Mouse (Mus musculus) liver, adult 2 months (tissue): ENCODE data around the gene Tbx1. TPM values are rescaled to one million over a fixed set of nuclear protein-coding genes. Genes with fewer than 3 reads are reported as not detected.

Source experiments
- DNase-seq: peaks from one replicate; pipeline ENCODE4 v3.0.0-alpha.2; 2011; ENCODE audit warnings: low read depth, low spot score; ENCODE audit errors: extremely low read depth
- H3K27ac ChIP-seq: fragments of 200-500 bp; replicated peaks from 2 replicates; pipeline ENCODE4 v1.5.1; 2012; ENCODE audit warnings: low read depth, mild to moderate bottlenecking, control low read depth, inconsistent platforms, low read length; ENCODE audit not compliant: insufficient read depth
- H3K27me3 ChIP-seq: fragments of 200-500 bp; 2 replicates; pipeline ENCODE4 v1.6.1; 2012; ENCODE audit warnings: mild to moderate bottlenecking, moderate library complexity, low read length, inconsistent platforms; ENCODE audit not compliant: control insufficient read depth, insufficient read depth
- H3K36me3 ChIP-seq: fragments of 200-500 bp; 2 replicates; pipeline ENCODE4 v1.6.1; 2012; ENCODE audit warnings: low read length, inconsistent platforms; ENCODE audit not compliant: control insufficient read depth, insufficient read depth
- H3K4me1 ChIP-seq: fragments of 200-500 bp; 2 replicates; pipeline ENCODE4 v1.6.1; 2011; ENCODE audit warnings: low read length; ENCODE audit not compliant: control insufficient read depth, insufficient read depth
- H3K4me3 ChIP-seq: fragments of 200-500 bp; 2 replicates; pipeline ENCODE4 v1.5.1; 2011; ENCODE audit warnings: low read depth, mild to moderate bottlenecking, control low read depth, low read length, moderate library complexity; ENCODE audit not compliant: insufficient read depth
- H3K79me2 ChIP-seq: fragments of 200-500 bp; 2 replicates; pipeline ENCODE4 v1.6.1; 2012; ENCODE audit warnings: inconsistent platforms, mild to moderate bottlenecking, low read length, moderate library complexity; ENCODE audit not compliant: control insufficient read depth, insufficient read depth
- H3K9ac ChIP-seq: fragments of 200-500 bp; 2 replicates; pipeline ENCODE4 v1.6.1; 2012; ENCODE audit warnings: low read depth, mild to moderate bottlenecking, control low read depth, inconsistent platforms, low read length
- CTCF ChIP-seq: fragments of 200-500 bp; IDR thresholded peaks from 2 replicates; pipeline ENCODE4 v1.5.1; 2011; ENCODE audit warnings: low read depth, low read length, control low read depth
- POLR2A ChIP-seq: fragments of 200-500 bp; IDR thresholded peaks from 2 replicates; pipeline ENCODE4 v1.6.1; 2011; ENCODE audit warnings: low read length, control low read depth; ENCODE audit not compliant: insufficient read depth; ENCODE audit errors: extremely low read depth
- WGBS: fragments of 180-500 bp; shearing (Covaris S2); methylation state at CpG from one replicate; pipeline ENCODE4 v1.1.7; 2018; 5-methylcytosine and 5-hydroxymethylcytosine counted together
- polyA plus RNA-seq: library from polyadenylated mRNA; depleted of rRNA; stranded (reverse); fragments of >200 nt; gene quantifications from 2 replicates; pipeline ENCODE4 v1.2.3, GENCODE M21; 2012; rRNA removed
- total RNA-seq: library from RNA; depleted of rRNA; stranded (reverse); fragments of >200 nt; gene quantifications from 2 replicates; pipeline ENCODE4 v1.2.3, GENCODE M21; 2014; rRNA removed

The Tbx1 gene
- not detected in 2 replicates for total RNA-seq
- polyA plus RNA-seq, result 0.02 TPM in 1 of 2 replicates, not detected in the other

DNA sequence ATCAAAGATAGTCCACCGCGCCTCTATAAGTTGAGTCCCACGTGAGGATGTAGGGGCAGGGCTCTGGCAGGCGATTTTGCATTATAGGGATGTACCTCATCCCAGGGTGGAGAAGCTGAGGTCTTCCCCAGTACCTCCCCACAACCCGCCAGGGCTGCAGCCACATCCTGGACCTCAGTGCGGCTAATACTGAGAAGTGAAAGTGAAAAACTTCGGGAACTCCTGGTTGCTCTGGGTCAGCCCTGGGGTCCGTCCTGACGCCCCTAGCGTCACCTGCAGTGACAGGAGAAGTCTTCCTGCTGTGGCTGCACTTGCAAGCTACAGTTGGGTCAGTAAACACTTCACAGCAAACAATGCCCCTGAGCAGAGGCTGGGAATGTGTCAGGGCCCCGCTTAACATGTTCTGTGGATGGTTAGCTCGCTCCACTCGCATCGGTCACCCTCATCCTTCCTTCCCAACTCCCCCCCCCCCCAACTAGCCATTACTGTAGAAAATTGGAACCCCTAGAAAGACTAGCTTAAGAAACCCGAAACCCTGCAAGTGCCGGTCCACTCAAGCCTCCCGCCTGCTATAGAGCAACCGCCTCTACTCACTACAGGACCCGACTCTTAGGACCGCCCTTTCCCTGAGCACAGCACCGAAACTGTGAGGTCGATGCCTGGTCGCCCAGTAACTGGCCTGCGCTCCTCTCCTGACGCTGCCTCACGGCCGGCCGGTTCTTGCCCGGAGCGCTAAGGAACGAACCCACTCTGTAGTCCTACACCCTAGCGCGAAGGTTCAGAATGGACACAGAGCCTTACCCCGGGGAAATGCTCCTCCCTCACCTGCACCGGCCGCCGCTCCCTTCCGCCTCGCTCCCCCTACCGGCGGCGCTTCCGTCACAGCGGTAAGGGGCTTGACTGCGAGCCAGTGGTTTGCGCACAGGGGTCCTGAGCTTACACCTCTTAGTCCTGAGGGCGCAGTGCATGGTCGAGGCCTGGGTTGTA lies at the start of gene Tbx1:
TSS of gene Tbx1 (minus strand) at position 868 of the 987 bp plus-strand sequence.
- Histone ChIP-seq H3K27me3 (peaks cover 28% of the 10 kb centered on the region), H3K4me1 (0 out of 2 replicates have a peak, but pooled peaks cover 2% of the 10 kb centered on the region), H3K4me3 (peak within 1 kb of the TSS; percentile 55), H3K79me2 (no peaks in the 10 kb centered on the region), H3K27ac (no peak within 1 kb of the TSS), H3K36me3 (no peaks in the 10 kb centered on the region), H3K9ac (peak within 1 kb of the TSS; percentile 44; the same call in 1 of the 2 replicates)
- TF ChIP-seq POLR2A (no peak), CTCF (peak; percentile 53)
- 4% methylated on average over 48 of the region's 48 CpGs for WGBS
- DNase-seq, result no peak

DNA sequence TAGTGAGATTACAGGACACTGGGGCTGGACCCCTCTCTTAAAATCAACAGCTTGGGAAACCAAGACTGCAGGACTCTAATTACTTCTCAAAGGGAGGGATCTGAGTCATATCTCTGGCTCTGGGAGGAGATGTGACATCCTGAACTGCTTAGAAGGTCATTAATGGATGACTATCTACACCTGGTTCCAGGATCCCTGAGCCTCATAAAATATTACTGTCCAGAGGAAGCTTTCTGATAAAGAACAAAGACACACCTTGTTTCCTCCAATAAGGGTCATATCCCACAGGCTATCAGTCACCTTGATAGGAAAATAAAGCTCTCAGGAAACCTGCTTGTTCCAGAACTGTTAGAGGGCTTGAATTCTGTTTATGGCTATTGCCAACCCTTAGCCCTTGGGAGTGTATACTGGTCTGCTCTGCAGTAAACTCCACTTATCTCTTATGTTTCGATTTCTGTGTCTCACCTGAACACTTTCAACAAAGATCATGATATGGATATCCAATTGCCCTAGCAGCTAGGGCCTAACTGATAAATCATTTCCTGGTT lies 49.0 kb upstream of the Tbx1 start:
- Histone ChIP-seq H3K36me3 (no peaks in the 10 kb centered on the region), H3K9ac (no peak overlapping the region), H3K4me3 (no peak overlapping the region), H3K79me2 (no peaks in the 10 kb centered on the region), H3K4me1 (no peaks in the 10 kb centered on the region), H3K27ac (no peak overlapping the region), H3K27me3 (no peaks in the 10 kb centered on the region)
- 66% methylated on average over 1 of the region's 1 CpGs for WGBS
- TF ChIP-seq CTCF (no peak), POLR2A (no peak)
- DNase-seq, result no peak

DNA sequence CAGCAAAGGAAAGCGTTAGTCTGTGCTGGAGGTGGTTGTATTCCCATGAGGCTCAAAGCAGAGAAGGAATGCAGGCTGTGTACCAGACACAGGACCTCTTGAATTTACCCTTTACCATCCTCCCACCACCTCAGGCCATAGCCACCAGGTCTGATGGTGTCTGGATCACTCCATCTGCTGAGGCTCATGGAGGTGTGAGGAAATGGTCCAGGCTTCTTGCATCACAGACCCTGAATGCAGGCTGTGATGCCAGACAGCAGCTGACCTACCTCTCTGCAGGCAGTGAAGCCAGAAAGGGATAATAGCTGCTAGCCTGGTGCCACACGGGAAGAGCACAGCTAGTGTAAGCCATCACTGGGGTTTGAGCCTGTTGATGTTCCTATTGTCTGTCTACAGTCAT lies 47.9 kb upstream of the Tbx1 start:
- no peak overlapping the region for H3K27ac ChIP-seq
- no peak overlapping the region for H3K4me3 ChIP-seq
- H3K27me3 ChIP-seq, result no peaks in the 10 kb centered on the region
- 71% methylated on average over 2 of the region's 2 CpGs for WGBS
- no peaks in the 10 kb centered on the region for H3K4me1 ChIP-seq
- TF ChIP-seq POLR2A (no peak), CTCF (no peak)
- H3K36me3 ChIP-seq, result no peaks in the 10 kb centered on the region
- no peak overlapping the region for H3K9ac ChIP-seq
- no peaks in the 10 kb centered on the region for H3K79me2 ChIP-seq
- DNase-seq, result no peak

DNA sequence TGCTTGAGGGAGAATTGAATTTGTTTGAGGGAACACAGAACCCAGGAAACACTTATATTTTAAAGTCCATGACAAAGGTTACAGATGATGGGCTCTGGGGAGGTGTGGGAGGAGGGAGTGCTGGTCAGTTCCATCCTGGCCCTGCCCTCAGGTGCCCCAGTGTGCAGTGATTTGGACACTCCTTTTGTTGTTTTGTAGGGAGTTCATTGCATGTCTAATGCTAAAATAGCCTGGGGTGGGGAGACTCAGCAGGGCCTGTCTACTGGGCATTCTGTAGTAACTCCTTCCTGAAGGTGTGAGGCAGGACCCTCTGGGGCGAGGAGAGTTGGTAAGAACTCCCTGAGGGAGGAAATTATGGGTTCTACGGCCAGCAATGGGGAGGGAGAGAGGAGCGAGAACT lies 46.3 kb upstream of the Tbx1 start:
- no peak for TF ChIP-seq POLR2A
- TF ChIP-seq CTCF, result no peak
- Histone ChIP-seq H3K4me3 (no peak overlapping the region), H3K79me2 (no peaks in the 10 kb centered on the region), H3K4me1 (no peaks in the 10 kb centered on the region), H3K27ac (no peak overlapping the region), H3K36me3 (no peaks in the 10 kb centered on the region), H3K9ac (no peak overlapping the region), H3K27me3 (no peaks in the 10 kb centered on the region)
- WGBS, result 77% methylated on average over 3 of the region's 3 CpGs
- DNase-seq, result no peak

DNA sequence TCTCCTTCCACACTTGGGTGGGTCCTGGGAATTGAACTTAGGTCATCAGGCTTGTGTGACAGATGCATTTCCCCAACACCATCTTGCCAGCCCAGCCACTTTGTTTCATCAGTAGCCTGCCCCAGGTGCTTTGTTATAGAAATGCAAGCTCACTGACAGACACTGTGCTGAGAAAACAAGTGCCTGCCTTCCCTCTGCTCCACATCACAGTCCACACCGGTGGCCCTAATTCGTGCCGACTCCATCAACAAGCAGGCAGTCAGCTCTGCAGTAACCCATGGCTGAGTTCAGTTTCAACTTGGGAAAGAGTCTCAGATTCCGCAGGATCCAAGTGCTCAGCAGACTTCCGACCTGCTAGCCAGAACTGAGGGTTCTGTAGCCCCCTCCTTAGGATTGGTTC lies 45.9 kb upstream of the Tbx1 start:
- no peaks in the 10 kb centered on the region for H3K27me3 ChIP-seq
- H3K36me3 ChIP-seq, result no peaks in the 10 kb centered on the region
- 90% methylated on average over 5 of the region's 5 CpGs for WGBS
- no peaks in the 10 kb centered on the region for H3K4me1 ChIP-seq
- H3K9ac ChIP-seq, result no peak overlapping the region
- H3K4me3 ChIP-seq, result no peak overlapping the region
- H3K79me2 ChIP-seq, result no peaks in the 10 kb centered on the region
- no peak for DNase-seq
- no peak for TF ChIP-seq CTCF
- no peak for TF ChIP-seq POLR2A
- H3K27ac ChIP-seq, result no peak overlapping the region
